Mouse (Mus musculus) embryo, embryonic 11.5 days (tissue): ENCODE measurements around the gene Actn4.

ENCODE experiments used
- DNase-seq: peaks from one replicate; pipeline ENCODE4 v3.0.0-alpha.2; 2012; ENCODE audit warnings: low read depth, low spot score

The Actn4 gene

DNA sequence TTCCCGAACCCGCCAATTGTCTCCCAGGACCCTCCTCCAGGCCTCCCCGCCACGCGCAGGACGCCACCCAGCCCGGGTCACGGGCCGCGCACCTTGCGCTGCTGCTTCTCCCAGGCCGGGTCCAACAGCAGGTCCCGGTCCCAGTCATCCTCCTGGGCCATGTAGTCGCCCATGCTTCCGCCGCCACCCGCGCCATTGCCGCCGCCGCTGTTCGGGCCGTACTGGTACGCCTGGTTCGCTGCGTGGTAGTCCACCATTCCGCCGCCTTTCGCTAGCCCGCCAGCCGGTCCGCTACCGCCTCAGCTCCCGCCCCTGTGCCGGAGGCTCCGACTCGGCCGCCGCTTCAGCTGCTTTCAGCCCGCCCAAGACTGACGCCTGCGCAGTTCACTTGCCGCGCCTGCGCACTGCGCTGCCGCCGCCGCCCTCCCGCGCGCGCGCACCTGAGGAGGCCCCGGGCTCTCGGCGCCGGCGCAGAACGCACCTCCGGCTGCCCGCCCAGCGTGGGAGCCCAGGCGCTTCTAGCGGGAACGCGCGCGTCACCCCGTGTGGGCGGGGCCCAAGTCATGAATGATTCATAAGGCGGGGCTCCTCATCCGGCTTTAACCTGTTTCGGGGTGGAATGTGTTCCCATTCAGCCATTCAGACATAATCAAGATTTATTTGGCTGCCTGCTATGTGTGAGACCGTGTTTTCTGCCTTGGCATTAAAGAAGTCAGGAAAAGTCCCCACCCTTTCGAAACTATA, at the start of gene Actn4:
Actn4 (minus strand) TSS at position 414 of the 744 bp plus-strand sequence.
- DNase-seq: peak; percentile 98

DNA sequence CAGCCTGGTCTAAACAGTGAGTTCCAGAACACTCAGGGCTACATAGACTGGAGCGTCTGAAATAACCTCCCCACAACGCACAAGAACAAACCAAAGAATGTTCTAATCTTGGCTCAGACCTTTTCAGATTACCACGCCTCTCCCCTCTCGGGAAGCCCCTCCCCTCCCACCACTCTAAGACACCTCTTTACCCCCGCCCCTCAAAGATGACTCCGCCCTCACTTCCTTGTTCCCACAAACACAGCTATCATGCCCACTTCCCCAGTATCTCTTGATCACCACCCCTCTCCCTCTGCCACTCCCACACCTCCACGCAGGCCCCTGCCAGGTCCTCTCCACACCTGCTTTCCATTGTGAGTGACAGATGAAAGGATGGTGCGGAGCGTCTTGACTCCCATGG, 46.6 kb upstream of the Actn4 start:
- DNase-seq: no peak

DNA sequence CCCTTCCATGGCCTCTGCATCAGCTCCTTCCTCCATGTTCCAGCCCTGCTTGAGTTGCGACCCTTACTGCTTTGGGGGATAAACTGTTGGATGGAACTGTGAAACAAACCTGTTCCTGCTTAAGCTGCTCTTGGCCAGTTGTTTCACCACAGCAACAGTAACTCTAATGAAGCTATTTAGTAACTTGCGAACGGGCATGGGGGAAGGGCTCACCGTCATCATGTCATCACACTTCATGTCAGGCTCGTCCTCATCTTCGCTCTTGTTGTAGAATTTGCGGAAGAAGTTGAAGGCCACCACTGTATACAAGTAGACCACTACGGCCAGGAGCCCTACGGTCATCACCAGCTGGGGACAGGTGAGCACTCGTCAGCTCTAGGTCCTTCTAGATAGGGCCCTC, 46.0 kb upstream of the Actn4 start:
- DNase-seq: no peak

DNA sequence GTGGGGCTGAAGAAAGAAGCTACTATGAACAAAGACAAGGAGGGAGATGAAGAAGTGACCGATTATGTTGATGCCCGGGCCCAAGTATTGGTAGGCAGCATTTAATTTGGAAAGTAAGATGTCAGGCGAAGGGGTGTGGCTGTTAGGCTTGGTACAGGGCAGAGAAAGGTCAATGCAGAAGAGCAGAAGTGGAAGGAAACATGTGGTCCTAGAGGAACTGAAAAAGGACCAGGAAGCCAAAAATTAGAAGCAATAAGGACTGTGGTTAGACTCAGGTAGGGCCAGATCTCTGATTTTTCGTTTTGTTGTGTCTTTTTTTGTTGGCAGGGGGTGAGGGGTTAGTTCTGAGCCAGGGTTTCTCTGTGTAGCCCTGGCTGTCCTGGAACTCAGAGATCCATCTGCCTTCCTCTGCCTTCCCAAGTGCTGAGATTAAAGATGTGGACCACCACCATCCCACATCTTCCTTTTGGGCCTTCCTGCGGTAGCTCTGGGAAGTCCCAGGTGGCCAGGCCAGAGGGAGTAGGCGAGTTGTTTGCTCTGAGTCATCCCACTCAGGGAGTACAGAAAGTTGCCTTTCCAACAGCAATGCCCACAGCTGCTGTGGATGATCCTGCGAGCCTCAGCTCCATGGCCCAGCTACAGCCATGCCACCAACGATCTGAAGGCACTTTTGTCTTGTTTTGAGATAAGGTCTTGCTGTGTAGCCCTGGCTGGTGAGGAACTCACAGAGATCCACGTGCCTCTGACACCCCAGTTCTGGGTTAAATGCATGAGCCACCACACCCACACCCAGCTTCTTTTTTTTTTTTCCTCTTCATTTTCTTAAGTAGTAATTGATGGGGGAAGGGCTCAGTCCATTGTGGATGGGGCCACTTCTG, 45.3 kb upstream of the Actn4 start:
- no peak for DNase-seq

- DNase-seq: peak; percentile 69
These were observed 38.8 kb upstream of the Actn4 start for GRCm38 (mm10) chr7:29000651-29001605.

DNA sequence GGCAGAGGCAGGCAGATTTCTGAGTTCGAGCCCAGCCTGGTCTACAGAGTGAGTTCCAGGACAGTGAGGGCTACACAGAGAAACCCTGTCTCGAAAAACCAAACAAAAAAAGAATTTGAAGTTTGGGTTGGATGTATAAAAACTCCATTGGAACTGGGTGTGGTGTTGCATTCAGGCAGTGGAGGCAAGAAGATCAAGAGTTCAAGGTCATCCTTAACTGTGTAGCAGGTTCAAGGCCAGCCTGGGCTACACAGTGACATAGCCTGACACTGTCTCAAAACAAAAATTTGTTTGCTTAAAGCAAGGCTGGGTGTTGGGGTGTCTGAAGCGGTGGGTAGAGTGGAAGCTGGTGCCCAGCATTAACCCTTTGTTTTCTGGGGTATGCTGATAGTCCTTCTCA, 31.3 kb upstream of the Actn4 start:
- DNase-seq: no peak

DNA sequence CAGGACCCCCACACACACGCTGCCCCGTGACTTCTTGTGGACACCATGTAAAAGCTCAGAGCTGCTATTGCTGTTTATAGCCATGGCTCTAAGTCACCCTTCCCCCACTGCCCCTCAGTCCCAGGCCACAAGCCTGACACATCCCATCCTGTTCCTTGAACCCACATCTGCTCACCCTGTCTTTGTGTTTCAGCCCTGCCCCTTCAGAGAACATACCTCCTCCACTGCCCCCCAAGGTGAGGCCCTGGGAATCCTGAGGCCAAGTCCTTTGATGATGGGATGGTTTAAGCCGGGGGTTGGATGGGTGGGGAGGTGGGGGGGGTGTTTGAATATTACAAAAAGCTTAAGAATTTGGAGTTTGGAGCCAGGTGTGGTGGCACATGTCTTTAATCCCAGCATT, 30.9 kb upstream of the Actn4 start:
- no peak for DNase-seq

DNA sequence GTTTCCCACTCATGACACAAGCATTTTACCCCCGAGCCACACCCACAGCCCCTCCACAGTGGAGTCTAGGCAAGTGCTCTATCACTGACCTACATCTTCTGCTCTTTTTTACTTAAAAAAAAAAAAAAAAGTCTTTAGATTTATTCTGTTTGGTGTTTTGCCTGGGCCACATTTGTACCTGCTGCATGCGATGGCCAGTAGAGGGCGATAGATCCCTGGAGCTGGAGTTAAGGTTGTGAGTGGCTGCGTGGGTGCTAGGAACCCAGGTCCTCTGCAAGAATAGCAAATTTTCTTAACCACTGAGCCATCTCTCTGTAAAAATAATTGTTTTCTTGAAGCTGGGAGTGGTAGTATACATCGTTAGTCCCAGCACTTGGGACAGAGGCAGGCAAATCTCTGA, 29.5 kb upstream of the Actn4 start:
- no peak for DNase-seq

DNA sequence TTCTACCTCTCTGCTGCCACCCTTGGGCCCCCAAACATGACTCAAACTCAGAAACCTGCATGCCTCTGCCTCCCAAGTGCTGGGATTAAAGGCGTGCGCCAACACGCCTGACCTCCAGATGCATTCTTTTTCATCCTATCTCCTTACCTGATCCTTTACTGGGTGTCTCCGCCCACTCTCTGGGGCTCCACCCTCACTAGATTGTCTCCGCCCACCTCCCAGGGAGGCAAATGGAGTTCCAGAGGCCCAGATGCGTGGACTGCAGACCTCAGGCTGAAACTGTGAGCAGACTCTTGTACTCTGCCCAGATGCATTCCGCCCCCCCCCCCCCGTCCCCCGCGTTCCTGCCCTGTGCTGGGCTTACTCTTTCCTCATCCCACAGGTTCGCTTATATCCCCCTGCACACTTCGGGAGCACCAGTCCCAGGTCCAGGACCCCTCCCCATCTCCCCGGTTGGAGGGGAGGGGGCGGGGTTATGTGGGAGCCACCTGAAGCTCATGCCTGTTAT, 28.7 kb upstream of the Actn4 start:
- no peak for DNase-seq

- no peak for DNase-seq
These were observed 23.1 kb upstream of the Actn4 start for GRCm38 (mm10) chr7:28985207-28985606.

DNA sequence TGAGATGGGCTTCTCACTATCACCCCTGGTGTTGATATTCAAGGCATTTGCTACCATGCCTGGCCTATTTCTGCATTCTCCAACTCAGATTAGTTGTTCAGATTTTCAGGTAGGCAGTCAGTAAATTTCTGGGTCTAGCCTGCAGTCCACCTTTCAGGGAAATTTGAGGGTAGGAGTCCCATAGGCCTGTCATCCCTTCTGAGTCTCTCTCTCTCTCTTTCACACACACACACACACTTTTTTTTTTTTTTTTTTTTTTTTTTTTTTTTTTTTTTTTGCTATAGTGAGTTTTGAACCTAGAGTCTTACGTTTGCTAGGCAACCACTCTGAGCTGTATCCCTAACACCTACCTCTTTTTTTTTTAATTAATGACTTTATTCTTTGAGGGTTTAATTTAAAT, 22.3 kb upstream of the Actn4 start:
- DNase-seq: no peak

GRCm38 (mm10) chr7:28983849-28984248, 21.7 kb upstream of the Actn4 start:
- DNase-seq: no peak

DNA sequence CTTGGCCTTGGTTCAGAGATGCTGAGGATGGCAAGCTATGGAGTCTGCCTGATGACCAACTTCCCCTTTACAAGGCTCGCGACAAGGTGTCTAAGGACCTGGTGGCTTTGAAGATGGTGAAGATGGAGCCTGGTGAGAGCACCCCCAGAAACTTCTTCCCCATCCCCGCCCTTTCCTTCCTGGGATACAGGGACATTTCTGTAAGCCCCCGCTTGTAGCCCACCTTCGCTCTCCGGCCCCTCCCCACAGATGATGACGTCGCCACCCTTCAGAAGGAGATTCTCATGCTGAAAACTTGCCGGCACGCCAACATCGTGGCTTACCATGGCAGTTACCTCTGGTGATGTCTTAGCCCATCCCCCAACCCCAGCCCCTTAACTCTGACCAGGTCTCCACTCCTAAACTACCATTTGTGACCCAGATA, 21.0 kb upstream of the Actn4 start:
- no peak for DNase-seq

DNA sequence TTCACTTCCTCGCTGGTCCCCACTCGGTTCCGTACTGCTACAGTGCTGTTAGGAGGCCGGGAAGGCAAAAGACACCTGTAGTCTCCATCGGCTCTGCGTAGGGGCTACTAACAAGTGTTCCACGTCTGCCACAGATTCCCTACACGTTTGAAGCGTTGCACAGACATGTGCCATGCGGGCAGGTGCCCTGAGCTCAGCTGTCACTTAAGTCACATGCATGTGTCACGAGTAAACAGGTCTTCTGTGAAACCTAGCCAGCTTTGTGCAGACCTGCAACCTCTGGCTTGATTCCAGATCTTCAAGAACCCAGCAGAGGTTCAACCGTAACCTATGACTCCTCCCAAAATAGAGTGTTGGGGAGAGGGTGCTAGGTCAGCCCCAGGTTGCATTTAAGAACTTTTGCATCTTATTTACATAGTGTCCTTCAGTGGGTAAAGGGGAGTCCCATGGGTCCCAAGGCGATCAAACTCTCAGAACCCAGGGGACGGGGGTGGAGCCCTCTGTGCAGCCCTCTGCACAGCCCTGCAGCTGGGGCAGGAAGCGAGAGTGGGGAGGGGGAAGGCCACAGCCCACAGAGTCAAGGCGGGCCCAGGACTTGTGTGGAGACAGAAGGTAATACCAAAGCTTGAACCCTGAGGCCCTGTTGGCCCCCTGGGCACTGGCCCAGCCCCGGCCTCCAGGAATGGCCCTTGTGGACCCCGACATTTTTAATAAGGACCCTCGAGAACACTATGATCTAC, 20.3 kb upstream of the Actn4 start:
- DNase-seq: no peak

DNA sequence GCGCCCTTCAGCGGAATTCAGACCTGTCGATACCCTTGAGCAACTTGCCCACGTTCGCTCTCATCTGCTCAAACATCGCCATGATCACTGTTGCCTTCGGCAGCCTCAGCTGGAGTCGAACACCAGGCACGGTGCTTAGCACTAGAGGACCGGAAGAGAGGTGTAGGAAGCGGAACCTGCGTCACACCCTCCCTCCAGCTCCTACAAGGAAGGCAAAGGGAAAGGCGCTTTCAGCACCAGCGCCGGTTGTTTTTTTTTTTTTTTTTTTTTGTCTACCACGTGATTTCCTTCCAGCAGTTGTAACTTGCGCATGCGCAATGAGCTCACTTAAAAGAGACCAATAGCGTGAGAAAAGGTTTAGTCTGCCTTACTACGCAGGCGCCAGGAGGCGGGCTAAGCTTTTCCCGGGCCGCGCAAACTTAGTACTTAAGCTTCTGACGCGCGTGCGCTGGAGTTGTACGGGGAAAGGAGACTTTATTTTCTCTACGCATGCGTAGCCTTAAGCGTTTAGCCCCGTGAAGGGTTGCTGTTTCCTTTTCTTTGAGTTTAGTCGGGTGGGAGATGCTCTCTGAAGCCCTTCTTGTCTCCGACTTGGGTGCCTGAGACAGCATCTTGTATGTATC, 19.6 kb upstream of the Actn4 start, which contains the start of the genes Eif3k and Map4k1:
Eif3k (minus strand) TSS at position 214 of the 623 bp plus-strand sequence.
Map4k1 (plus strand) TSS at position 400 of the 623 bp plus-strand sequence.
- peak; percentile 99 for DNase-seq

DNA sequence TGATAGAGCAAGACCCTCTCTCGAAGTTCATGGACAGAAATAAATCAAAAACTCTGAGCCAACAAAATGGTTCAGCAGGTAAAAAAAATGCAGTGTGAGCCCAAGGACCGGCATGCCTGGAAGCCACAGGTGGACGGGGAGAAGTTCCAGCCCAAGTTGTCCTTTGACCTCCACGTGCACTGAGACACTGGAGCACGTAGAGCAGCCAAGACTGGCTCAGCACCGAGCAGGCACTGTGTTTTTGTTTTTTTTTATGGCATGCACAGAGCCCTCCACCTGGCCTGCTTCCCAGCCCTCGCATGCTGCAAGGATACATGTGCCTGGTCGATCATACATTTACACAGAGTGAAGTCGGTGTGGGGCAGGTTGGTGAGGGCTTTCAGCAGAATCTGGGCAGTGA, 15.4 kb upstream of the Actn4 start:
- DNase-seq: no peak

DNA sequence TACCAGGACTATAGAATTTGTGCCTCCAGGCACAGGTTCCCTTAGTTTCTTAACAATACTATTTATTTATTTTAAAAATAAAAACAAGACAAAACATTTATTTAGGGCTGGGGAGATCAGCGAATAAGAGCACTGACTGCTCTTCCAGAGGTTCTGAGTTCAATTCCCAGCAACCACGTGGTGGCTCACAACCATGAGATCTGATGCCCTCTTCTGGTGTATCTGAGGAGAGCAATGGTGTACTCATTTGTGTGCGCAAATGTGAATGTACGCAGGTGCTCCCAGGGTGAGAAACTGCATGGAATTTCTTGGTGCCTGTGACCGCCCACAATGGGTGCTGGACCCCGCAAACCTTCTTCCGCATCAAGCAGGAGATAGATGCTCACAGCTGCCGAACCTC, 10.9 kb upstream of the Actn4 start:
- DNase-seq: no peak

DNA sequence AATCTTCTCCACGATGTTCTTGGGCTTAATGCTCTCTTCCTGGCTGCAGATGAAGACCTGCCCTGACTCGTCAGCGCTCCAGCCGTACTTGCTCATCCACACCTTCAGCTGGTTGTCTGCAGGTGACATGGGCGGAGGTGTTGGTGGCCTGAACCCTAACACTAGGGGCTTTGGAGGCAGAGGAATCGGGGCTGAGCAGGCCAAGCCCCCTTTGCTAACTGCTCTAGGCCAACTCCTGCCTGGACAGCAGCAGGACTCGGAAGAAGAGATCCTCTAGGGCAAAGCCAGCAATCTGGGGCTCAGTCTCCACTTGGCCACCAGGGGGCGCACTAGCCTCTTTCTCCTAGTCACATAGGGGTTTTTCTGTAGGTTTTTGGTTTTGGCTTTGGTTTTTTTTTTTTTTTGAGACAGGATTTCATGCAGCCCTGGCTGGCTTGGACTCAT, 10.4 kb upstream of the Actn4 start:
- peak; percentile 57 for DNase-seq

DNA sequence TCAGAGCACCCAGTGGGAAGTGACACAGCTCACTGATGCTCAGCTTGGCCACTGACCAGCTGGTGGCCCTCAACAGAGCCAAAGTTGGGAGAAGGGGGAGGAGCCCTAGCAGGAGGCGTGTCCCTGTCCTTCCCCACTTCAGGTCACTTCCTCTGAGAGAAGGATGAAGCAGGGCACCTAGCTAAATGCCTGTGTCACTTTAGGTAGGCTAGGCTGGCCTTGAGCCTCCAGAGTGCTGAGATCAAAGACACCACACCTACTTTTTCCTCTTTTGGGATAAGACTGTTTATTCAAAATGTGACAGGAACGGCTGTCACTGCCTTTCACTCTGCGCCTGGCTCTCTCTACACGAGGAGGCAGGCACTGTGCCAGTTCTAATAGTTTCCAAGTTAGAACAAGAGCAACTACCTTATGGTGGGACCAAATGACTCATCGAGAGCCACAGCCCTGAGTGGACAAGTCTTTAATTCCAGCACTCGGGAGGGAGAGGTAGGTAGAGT, 9.7 kb upstream of the Actn4 start:
- no peak for DNase-seq

- DNase-seq: no peak
These were observed 8.9 kb upstream of the Actn4 start for GRCm38 (mm10) chr7:28971029-28971428.
